Mouse (Mus musculus): Measurements from ENCODE around the gene Ank.

DNA sequence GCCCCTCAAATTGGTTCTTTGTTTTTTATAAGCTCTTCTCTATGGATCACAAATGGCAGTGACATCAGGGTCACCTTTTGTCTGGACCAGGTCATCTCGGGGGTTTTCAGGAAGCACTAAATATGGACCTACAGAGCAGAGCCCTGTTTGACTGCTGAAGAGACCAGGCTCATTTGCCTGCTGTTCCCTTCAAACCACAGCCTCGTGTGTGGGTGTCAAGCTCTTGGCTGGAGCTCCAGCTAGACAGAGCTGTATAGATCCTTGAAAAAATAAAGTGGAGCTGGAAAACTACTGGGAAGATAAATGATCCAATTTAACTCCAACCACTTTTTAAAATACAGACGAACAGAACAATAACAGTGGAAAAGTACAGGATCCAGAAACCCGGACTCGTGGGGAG lies 70.3 kb downstream of the Ank start:
- TF ChIP-seq POLR2A (IDR thresholded peaks at IDR 0.05; ENCODE audit: borderline replicate concordance, control insufficient read depth, low read depth, low read length), result no peak
- TF ChIP-seq CTCF (IDR thresholded peaks at IDR 0.05; ENCODE audit: control insufficient read depth, insufficient read depth, low read length), result no peak
